Mouse (Mus musculus) thymus, adult 2 months (tissue): ENCODE data around the gene Kctd15.

Experiments used
- CTCF ChIP-seq: fragments of 200-500 bp; IDR thresholded peaks from 2 replicates; pipeline ENCODE4 v1.5.1; 2012; ENCODE audit warnings: mild to moderate bottlenecking, control low read depth, low read length, moderate library complexity, borderline replicate concordance; ENCODE audit not compliant: control insufficient read depth, poor library complexity, insufficient read depth; ENCODE audit errors: extremely low read depth
- POLR2A ChIP-seq: fragments of 200-500 bp; IDR thresholded peaks from 2 replicates; pipeline ENCODE4 v1.6.1; 2012; ENCODE audit warnings: mild to moderate bottlenecking, low read length, control low read depth, moderate library complexity; ENCODE audit not compliant: control insufficient read depth, poor library complexity, insufficient read depth; ENCODE audit errors: extremely low read depth

DNA sequence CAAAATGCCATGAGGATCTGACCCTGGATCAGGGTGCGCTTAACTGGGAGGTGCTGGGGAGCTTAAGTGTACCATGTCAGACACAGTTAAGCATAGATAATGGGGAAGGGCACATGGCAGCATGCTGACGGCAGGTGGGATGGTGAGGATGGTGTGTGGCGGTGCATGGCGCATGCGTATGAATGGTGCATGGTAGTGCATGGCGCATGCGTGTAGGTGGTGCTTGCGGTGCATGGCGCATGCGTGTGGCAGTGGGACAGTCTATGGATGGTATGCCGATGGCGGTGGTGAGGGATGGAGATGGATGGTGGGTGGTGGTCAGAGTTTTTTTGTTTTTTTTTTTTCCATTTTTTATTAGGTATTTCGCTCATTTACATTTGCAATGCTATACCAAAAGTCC is 37.4 kb upstream of the Kctd15 start:
- TF ChIP-seq POLR2A (no peak), CTCF (no peak)
